24 mouse cellular contexts compared by ENCODE assay signal in the genomic region with DNA sequence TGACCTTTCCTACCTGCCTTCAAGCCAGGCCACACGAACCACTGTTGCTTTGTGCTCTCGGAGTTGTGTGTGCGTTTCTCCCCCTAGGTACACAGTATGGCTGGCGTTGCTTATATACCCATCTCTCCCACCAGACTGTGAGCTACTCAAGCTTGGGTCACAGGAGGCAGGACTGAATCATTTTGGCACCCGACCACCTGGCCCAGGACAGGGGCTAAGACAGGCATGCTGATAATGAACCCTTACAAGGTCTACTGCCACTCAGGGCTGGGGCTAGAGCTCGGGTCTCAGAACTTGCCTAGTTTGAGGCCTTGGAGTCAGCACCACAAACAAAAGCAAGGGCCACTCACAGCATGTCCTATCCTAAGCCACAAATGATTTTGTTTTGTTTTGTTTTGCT. TPM values are rescaled to one million over a fixed set of nuclear protein-coding genes. Genes with fewer than 3 reads are reported as not detected.
"Had no signal": no experiment of that assay in that cellular context is flagged by ENCODE, and none has a peak within 500 bp of the region (broad histone marks: within the 10 kb centered on the region; RNA-seq: fewer than 3 reads in every experiment).

No protein-coding gene starts in this region.

- H3K4me2 ChIP-seq: liver, embryonic 13.5 days; midbrain, embryonic 12.5 days; midbrain, embryonic 15.5 days; stomach, embryonic 15.5 days had no signal

- H3K27ac ChIP-seq: kidney, postnatal 0 days; layer of hippocampus, adult 2 months; left cerebral cortex, adult 2 months; liver, embryonic 13.5 days; stomach, embryonic 15.5 days had no signal

- H3K36me3 ChIP-seq: midbrain, embryonic 15.5 days; stomach, embryonic 15.5 days had no signal

- H3K9me3 ChIP-seq: liver, embryonic 13.5 days; midbrain, embryonic 12.5 days; midbrain, embryonic 15.5 days; stomach, embryonic 15.5 days had no signal

- DNase-seq: kidney, adult 2 months; kidney, postnatal 25 days; layer of hippocampus, adult 9-11 months; layer of hippocampus, postnatal 36 days; liver, embryonic 13.5 days; lung, adult 2 months; lung, postnatal 14 days; lung, postnatal 4 days; right cerebral cortex, postnatal 25 days; spleen, adult 18-20 months; thymus, postnatal 36 days had no signal

- H3K27me3 ChIP-seq: liver, embryonic 13.5 days; midbrain, embryonic 12.5 days; midbrain, embryonic 15.5 days; stomach, embryonic 15.5 days had no signal

- H3K9ac ChIP-seq: liver, embryonic 13.5 days; midbrain, embryonic 12.5 days; midbrain, embryonic 15.5 days; stomach, embryonic 15.5 days had no signal

- H3K4me1 ChIP-seq: liver, embryonic 13.5 days; stomach, embryonic 15.5 days had no signal

- H3K4me3 ChIP-seq: layer of hippocampus, adult 2 months; left cerebral cortex, adult 2 months; liver, embryonic 13.5 days; midbrain, embryonic 12.5 days; midbrain, embryonic 15.5 days; myocyte; stomach, embryonic 15.5 days had no signal

RNA-seq across cellular contexts. Expression of gene Fam83c, which starts 26.9 kb away (rescaled TPM):
- total RNA-seq: layer of hippocampus, adult 2 months; layer of hippocampus, postnatal 36 days; left cerebral cortex, adult 2 months; left cerebral cortex, postnatal 10 days; left cerebral cortex, postnatal 36 days; liver, adult 2 months; megakaryocyte progenitor cell, adult 5-6 weeks; megakaryocyte-erythroid progenitor cell, adult 5-6 weeks; monocyte, adult 5-6 weeks had no signal
- polyA plus RNA-seq: kidney, adult 2 months; liver, adult 2 months; myocyte had no signal
